Mouse (Mus musculus) limb, embryonic 15.5 days (tissue): ENCODE data around the gene Gsx1. TPM values are rescaled to one million over a fixed set of nuclear protein-coding genes. Genes with fewer than 3 reads are reported as not detected.

ENCODE experiments used
- ATAC-seq: fragments of 200-750 bp; cut with Nextera tagmentation; 2 replicates; pipeline ENCODE4 v1.8.0; 2017; ENCODE audit warnings: low read depth, moderate TSS enrichment; ENCODE audit not compliant: insufficient number of reproducible peaks, low FRiP score, low TSS enrichment
- H3K27ac ChIP-seq: fragments of 300-500 bp; sonication (generic); 2 replicates; pipeline ENCODE4 v1.5.1; 2015; ENCODE audit warnings: moderate library complexity, mild to moderate bottlenecking, inconsistent platforms
- H3K27me3 ChIP-seq: fragments of 300-500 bp; sonication (generic); 2 replicates; pipeline ENCODE4 v1.6.1; 2015; ENCODE audit warnings: inconsistent platforms
- H3K36me3 ChIP-seq: fragments of 300-500 bp; sonication (generic); 2 replicates; pipeline ENCODE4 v1.6.1; 2015; ENCODE audit warnings: inconsistent platforms
- H3K4me1 ChIP-seq: fragments of 300-500 bp; sonication (generic); 2 replicates; pipeline ENCODE4 v1.6.1; 2015; ENCODE audit warnings: inconsistent platforms
- H3K4me2 ChIP-seq: fragments of 300-500 bp; sonication (generic); 2 replicates; pipeline ENCODE4 v1.6.1; 2015; ENCODE audit warnings: mild to moderate bottlenecking, inconsistent platforms
- H3K4me3 ChIP-seq: fragments of 300-500 bp; sonication (generic); 2 replicates; pipeline ENCODE4 v1.5.1; 2015; ENCODE audit warnings: mild to moderate bottlenecking, inconsistent platforms
- H3K9ac ChIP-seq: fragments of 300-500 bp; sonication (generic); 2 replicates; pipeline ENCODE4 v1.6.1; 2015; ENCODE audit warnings: inconsistent platforms
- H3K9me3 ChIP-seq: fragments of 300-500 bp; sonication (generic); 2 replicates; pipeline ENCODE4 v1.6.1; 2016; ENCODE audit warnings: inconsistent platforms
- WGBS: fragments of 180-500 bp; shearing (Covaris S2); methylation state at CpG from one replicate; pipeline ENCODE4 v1.1.7; 2015; 5-methylcytosine and 5-hydroxymethylcytosine counted together
- polyA plus RNA-seq: library from polyadenylated mRNA; unstranded; fragments of >200 nt; fragmentation: Nextera tagmentation; extraction: Ambion mirVana; gene quantifications from 2 replicates; pipeline ENCODE4 v1.2.1, GENCODE M21; 2015

Gsx1 gene
- polyA plus RNA-seq, 1 experiment from 2014 or later, result not detected

GRCm38 (mm10) chr5:147227354-147228112, 39.0 kb downstream of the Gsx1 start:
- peak; percentile 61; the same call in 1 of the 2 replicates for ATAC-seq
- H3K36me3 ChIP-seq, result no peaks in the 10 kb centered on the region
- peaks cover 8% of the 10 kb centered on the region; the same call in 1 of the 2 replicates for H3K4me1 ChIP-seq
- H3K9ac ChIP-seq, result no peak overlapping the region
- 0 out of 2 replicates have a peak overlapping the region, but pooled peaks have one; percentile 27 for H3K4me2 ChIP-seq
- H3K4me3 ChIP-seq, result no peak overlapping the region
- H3K9me3 ChIP-seq, result no peaks in the 10 kb centered on the region
- no peak overlapping the region for H3K27ac ChIP-seq
- H3K27me3 ChIP-seq, result peaks cover 53% of the 10 kb centered on the region
- WGBS, result 12% methylated on average over 25 of the region's 25 CpGs

DNA sequence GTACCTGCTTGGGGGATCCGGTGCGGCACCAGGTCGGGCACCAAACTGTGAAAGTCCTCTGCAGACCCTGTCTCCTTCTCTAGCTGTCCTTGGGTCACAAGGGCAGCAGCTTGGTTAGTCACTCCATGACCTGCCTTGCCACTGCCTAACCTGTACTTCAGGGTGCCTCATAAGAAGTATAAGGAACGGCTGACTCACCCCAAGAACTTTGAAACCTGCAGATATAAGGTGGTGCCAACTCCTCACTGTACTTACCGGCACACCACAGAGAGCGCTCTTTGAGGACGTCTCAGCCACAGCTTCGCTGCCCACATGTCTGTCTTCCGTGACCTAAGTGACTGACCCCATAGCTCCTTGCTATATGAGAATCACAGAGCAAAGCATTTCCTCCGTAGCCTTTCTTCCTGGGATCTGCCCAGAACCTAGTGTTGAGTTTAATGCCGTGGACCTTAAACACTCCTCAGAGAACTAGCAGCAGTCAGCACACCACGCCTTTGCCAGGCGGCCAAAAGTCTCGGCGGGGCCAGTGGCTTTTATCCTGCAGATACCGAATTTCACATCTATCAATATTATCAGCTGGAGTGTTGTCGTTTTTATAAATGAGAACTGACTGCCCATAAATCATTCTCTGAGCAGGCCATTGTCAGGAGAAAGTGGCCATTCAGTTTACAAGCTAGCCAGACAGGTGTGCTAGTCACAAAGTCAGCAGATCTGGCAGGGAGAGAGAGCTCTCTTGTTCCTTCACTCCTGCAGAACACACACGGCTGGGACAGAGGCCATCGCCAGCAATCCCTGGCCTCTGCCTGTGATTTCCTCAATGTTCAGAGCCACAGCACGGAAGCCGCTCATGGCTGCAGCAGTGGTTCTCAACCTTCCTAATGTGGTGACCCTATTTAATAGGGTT, 47.2 kb downstream of the Gsx1 start:
- ATAC-seq, result no peak
- no peak overlapping the region for H3K4me2 ChIP-seq
- no peaks in the 10 kb centered on the region for H3K36me3 ChIP-seq
- 0 out of 2 replicates have a peak, but pooled peaks cover 24% of the 10 kb centered on the region for H3K27me3 ChIP-seq
- no peaks in the 10 kb centered on the region for H3K9me3 ChIP-seq
- H3K4me1 ChIP-seq, result no peaks in the 10 kb centered on the region
- 49% methylated on average over 21 of the region's 21 CpGs for whole genome bisulfite sequencing
- no peak overlapping the region for H3K27ac ChIP-seq
- no peak overlapping the region for H3K4me3 ChIP-seq
- no peak overlapping the region for H3K9ac ChIP-seq

Other genes starting within 250 kb of the Gsx1 start
- 109 and 110 TPM in 2 replicates for gene Gtf3a, start 240.0 kb upstream of the Gsx1 start, polyA plus RNA-seq
- gene Mtif3, start 224.9 kb upstream of the Gsx1 start, polyA plus RNA-seq, result 22.9 and 25.6 TPM in 2 replicates
- 14.2 and 15.7 TPM in 2 replicates for gene Lnx2, start 112.1 kb upstream of the Gsx1 start, polyA plus RNA-seq
- 135 and 145 TPM in 2 replicates for gene Polr1d, start 111.6 kb upstream of the Gsx1 start, polyA plus RNA-seq
- gene Pdx1, start 81.3 kb downstream of the Gsx1 start, polyA plus RNA-seq, result not detected in 2 replicates
- not detected in 2 replicates for gene Cdx2, start 118.6 kb downstream of the Gsx1 start, polyA plus RNA-seq
- gene Urad, start 133.7 kb downstream of the Gsx1 start, polyA plus RNA-seq, result not detected in 2 replicates
- gene Flt3, start 211.8 kb downstream of the Gsx1 start, polyA plus RNA-seq, result 0.14 and 0.27 TPM in 2 replicates
- gene Pan3, start 241.5 kb downstream of the Gsx1 start, polyA plus RNA-seq, result 60.0 and 70.8 TPM in 2 replicates